Mouse (Mus musculus) megakaryocyte, embryonic 14.5 days (primary cell): ENCODE data around the gene Olfr209.

Source experiments
- FLI1 ChIP-seq: IDR thresholded peaks from 2 replicates; pipeline ENCODE4 v1.6.1; 2012; ENCODE audit warnings: low read length, inconsistent platforms, mixed read lengths
- GATA1 ChIP-seq: IDR thresholded peaks from 3 replicates; pipeline ENCODE4 v1.6.1; 2012; ENCODE audit warnings: mixed read lengths, low read length, inconsistent platforms, borderline replicate concordance

DNA sequence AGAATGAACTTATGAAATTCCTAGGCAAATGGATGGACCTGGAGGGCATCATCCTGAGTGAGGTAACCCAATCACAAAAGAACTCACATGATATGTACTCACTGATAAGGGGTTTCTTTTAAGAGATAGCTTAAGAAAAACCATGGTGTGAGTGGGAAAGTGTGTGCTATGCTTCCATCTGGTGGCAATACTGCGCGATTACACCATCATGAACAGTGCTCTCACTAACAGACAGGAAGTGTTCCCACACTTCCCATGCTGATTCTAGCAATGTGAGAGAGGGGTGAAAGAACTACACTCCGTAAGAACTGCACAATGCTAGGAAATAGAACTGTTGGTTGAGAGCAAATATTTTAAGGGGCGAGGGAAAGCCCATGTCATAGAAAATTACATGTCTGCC is 39.9 kb upstream of the Olfr209 start:
- TF ChIP-seq GATA1 (no peak), FLI1 (no peak)
